ENCODE assay signal across 8 mouse cellular contexts in genomic region chr2:54118881-54119280, GRCm38 (mm10). TPM values are rescaled to one million over a fixed set of nuclear protein-coding genes. Genes with fewer than 3 reads are reported as not detected.
DNase-seq lines count a peak whose midpoint lies in the region; ATAC-seq and TF ChIP-seq lines count a peak whose summit lies in the region.

No protein-coding gene starts in this region.

- no peaks in the 10 kb centered on the region for H3K4me1 ChIP-seq in heart, embryonic 11.5 days (ENCODE audit: control insufficient read depth, insufficient read depth, low read length)
- H3K4me1 ChIP-seq in forebrain, embryonic 14.5 days (ENCODE audit: control insufficient read depth, insufficient read depth, low read length), result no peaks in the 10 kb centered on the region
- no peaks in the 10 kb centered on the region for H3K4me1 ChIP-seq in lung, postnatal 0 days (ENCODE audit: insufficient read depth, low read depth, low read length)

- no peak for ATAC-seq in heart, embryonic 11.5 days (replicated peaks; ENCODE audit: insufficient number of reproducible peaks, low FRiP score, low TSS enrichment)
- peak; percentile 66 for ATAC-seq in forebrain, embryonic 14.5 days
- no peak for ATAC-seq in lung, postnatal 0 days

- no peak overlapping the region for H3K27ac ChIP-seq in heart, embryonic 11.5 days (ENCODE audit: low read depth, low read length)
- no peak overlapping the region for H3K27ac ChIP-seq in forebrain, embryonic 14.5 days (ENCODE audit: low read depth, low read length)
- H3K27ac ChIP-seq in lung, postnatal 0 days (ENCODE audit: low read length), result no peak overlapping the region

- peak; percentile 10 for DNase-seq in heart, adult 8-10 months (ENCODE audit: low spot score)
- peak; percentile 7 for DNase-seq in urinary bladder, postnatal 25 days (ENCODE audit: low spot score)
- no peak for DNase-seq in urinary bladder, adult 2 months (ENCODE audit: low spot score)
- DNase-seq in forebrain, embryonic 14.5 days (ENCODE audit: low spot score), result peak; percentile 87
- peak; percentile 40 for DNase-seq in lung, postnatal 0 days (ENCODE audit: low spot score)
- peak; percentile 16 for DNase-seq in telencephalon, adult 2 months (ENCODE audit: low read depth, low spot score)
- no peak for DNase-seq in heart, adult 9 months (ENCODE audit: low spot score in 2 of 2)

- WGBS in heart, embryonic 11.5 days (ENCODE audit: insufficient replicate concordance), result 29% methylated on average over 3 of the region's 3 CpGs
- WGBS in forebrain, embryonic 14.5 days, result 17% methylated on average over 3 of the region's 3 CpGs
- WGBS in lung, postnatal 0 days, result 18% methylated on average over 3 of the region's 3 CpGs

- H3K9me3 ChIP-seq in heart, embryonic 11.5 days (replicated peaks; ENCODE audit: control insufficient read depth, low read length), result no peaks in the 10 kb centered on the region
- no peaks in the 10 kb centered on the region for H3K9me3 ChIP-seq in forebrain, embryonic 14.5 days (replicated peaks; ENCODE audit: control insufficient read depth, low read length)
- H3K9me3 ChIP-seq in lung, postnatal 0 days (ENCODE audit: low read length), result no peaks in the 10 kb centered on the region

- no peaks in the 10 kb centered on the region for H3K27me3 ChIP-seq in heart, embryonic 11.5 days (ENCODE audit: control insufficient read depth, insufficient read depth, low read length)
- no peaks in the 10 kb centered on the region for H3K27me3 ChIP-seq in forebrain, embryonic 14.5 days (replicated peaks; ENCODE audit: control insufficient read depth, insufficient read depth, low read length)
- no peaks in the 10 kb centered on the region for H3K27me3 ChIP-seq in lung, postnatal 0 days (replicated peaks; ENCODE audit: insufficient read depth, low read length)

- no peaks in the 10 kb centered on the region for H3K36me3 ChIP-seq in heart, embryonic 11.5 days (ENCODE audit: control insufficient read depth, insufficient read depth, low read length)
- no peaks in the 10 kb centered on the region for H3K36me3 ChIP-seq in forebrain, embryonic 14.5 days (ENCODE audit: control insufficient read depth, insufficient read depth, low read length)
- no peaks in the 10 kb centered on the region for H3K36me3 ChIP-seq in lung, postnatal 0 days (ENCODE audit: insufficient read depth, low read length)

- H3K4me3 ChIP-seq in heart, embryonic 11.5 days (ENCODE audit: low read depth, low read length), result no peak overlapping the region
- H3K4me3 ChIP-seq in forebrain, embryonic 14.5 days (ENCODE audit: low read depth, low read length), result no peak overlapping the region
- no peak overlapping the region for H3K4me3 ChIP-seq in lung, postnatal 0 days (ENCODE audit: low read depth, low read length)

- no peak overlapping the region for H3K9ac ChIP-seq in heart, embryonic 11.5 days (ENCODE audit: low read depth, low read length)
- H3K9ac ChIP-seq in forebrain, embryonic 14.5 days (ENCODE audit: low read length), result no peak overlapping the region
- no peak overlapping the region for H3K9ac ChIP-seq in lung, postnatal 0 days (replicated peaks; ENCODE audit: low read depth)

- TF ChIP-seq CTCF in lung, postnatal 0 days (IDR thresholded peaks at IDR 0.05), result peak; percentile 58

- TF ChIP-seq EP300 in lung, postnatal 0 days (IDR thresholded peaks at IDR 0.05), result no peak

- H3K4me2 ChIP-seq in heart, embryonic 11.5 days, result no peak overlapping the region
- H3K4me2 ChIP-seq in forebrain, embryonic 14.5 days (ENCODE audit: low read length), result no peak overlapping the region
- H3K4me2 ChIP-seq in lung, postnatal 0 days (replicated peaks; ENCODE audit: low read depth, low read length), result no peak overlapping the region

RNA-seq across cellular contexts. Expression of gene Rprm, which starts 33.5 kb away (rescaled TPM):
- under 1 TPM in 1 of 4 experiments, not detected in 3; 0.34 TPM for total RNA-seq in heart, adult 8-10 months (2022)
- 1.1 and 2.0 TPM in 2 replicates for polyA plus RNA-seq in heart, embryonic 11.5 days (2014; fragmentation: Nextera tagmentation; extraction: Ambion mirVana)
- 1.1 and 1.5 TPM in 2 replicates for polyA plus RNA-seq in urinary bladder, adult 2 months (2012; rRNA removed)
- polyA plus RNA-seq in forebrain, embryonic 14.5 days (2014; fragmentation: Nextera tagmentation; extraction: Ambion mirVana), result 81.9 and 87.7 TPM in 2 replicates
- 13.8 and 20.5 TPM in 2 replicates for polyA plus RNA-seq in lung, postnatal 0 days (2015; fragmentation: Nextera tagmentation; extraction: Ambion mirVana)

Comparison
In these comparisons a context has a peak if more than half of its experiments do, and no peak if none do; other contexts are left out.
1. DNase-seq: peak in heart, adult 8-10 months (single experiment), urinary bladder, postnatal 25 days (single experiment), forebrain, embryonic 14.5 days (single experiment), lung, postnatal 0 days (single experiment) and telencephalon, adult 2 months (single experiment); none in urinary bladder, adult 2 months (single experiment) and heart, adult 9 months (0 of 2).